Mouse (Mus musculus) right cerebral cortex, postnatal 10 days (tissue): ENCODE measurements around the gene Cdc34b.

ENCODE experiments used
- DNase-seq, 2 experiments: peaks; one replicate each; pipeline ENCODE4 v3.0.0; 2021; ENCODE audit warnings: low spot score in 2 of 2

Gene Cdc34b

DNA sequence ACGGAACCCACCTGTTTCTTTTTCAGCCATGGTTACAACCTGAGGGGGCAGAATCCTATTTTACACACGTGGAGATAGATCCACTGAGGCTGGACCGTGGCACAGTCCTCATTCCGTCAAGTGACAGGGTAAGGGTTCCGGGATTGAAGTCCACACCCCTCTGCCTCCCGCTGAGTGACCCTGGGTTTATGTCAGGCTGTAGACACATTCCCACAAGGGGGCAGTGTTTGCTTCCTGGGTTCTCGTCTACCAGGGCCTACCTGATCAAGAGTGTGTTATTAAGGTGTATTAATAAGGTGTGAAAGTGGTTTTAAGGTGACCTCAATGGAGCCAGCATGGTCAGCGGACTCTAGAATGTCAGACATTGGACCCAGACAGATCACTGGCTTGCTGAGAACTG, 8.8 kb upstream of the Cdc34b start:
- no peak for DNase-seq

GRCm38 (mm10) chr11:94735746-94736145, 5.8 kb upstream of the Cdc34b start:
- no peak for DNase-seq

DNA sequence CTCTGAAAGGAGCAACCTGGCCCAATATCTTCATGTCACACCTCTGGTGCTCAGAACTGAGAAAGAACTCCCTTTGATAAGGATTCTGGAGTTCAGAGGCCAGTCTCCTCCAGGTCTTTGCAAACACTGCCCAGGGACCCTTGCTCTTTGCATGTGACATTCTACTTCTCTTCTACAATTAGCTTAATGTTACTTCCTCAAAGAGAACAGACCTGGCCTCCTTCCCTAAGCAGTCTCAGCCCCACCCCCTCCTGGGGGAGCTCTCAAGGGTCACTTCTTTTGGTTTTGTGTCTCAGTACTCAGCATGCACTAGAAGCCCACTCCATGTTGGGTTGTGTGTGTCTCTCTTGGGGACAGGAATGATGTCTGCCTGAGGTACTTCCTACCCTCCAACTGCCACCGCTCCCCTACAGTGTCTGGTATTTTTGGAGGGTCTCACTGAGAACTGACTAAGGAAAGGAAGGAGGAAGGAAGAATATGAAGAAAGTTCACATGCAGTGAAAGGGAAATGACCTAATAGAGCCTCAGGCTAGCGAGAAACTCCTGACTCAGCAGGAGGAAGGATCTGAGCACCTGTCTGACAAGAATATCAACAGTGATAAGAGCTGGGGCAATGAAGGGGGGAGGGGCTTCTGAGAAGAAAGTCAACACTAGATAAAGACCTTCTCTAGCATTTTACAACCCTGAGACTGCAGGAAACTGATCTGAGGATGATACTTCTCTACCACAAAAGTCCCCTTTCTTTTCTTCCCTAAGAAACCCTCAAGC, 11.5 kb downstream of the Cdc34b start:
- DNase-seq = no peak

GRCm38 (mm10) chr11:94759916-94760315, 18.3 kb downstream of the Cdc34b start:
- DNase-seq = no peak

DNA sequence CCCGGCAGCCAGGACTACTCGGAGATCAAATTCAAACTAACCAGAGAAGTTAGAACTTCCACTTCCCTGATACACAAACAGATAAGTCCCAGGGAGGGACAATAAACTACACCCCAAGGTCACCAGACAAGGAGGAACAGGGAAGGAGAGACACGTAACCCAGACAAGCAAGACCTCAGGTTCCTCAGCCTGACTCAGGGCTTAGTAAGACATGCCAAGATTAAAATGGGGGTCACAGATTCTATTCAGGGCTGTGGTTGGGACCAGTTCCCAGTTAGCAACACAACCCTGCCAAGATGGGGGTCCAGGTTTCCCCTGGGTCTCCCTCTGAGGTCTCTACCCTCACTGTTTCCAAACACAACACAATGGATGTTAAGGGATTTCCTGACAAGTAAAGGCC, 18.8 kb downstream of the Cdc34b start:
- no peak for DNase-seq

DNA sequence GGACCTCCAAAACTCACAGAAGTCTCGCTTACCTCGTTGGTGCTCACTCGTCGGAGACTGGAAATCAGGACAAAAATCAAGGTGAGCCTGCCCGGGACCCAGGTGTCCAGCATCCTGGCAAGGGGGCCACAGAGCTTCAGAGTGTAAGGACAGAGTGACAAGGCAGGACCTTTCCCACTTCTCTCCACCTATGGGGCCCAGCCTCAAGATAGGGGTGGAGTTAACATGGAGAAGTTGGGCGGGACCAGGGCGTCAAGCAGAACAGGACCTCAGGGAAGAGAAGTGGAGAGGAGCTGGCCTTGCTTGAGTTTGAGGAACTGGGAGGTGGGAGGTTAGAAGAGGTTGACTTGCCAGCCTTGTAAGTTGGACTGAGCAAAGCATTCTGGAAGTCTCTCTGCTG, 19.2 kb downstream of the Cdc34b start:
- DNase-seq = no peak

DNA sequence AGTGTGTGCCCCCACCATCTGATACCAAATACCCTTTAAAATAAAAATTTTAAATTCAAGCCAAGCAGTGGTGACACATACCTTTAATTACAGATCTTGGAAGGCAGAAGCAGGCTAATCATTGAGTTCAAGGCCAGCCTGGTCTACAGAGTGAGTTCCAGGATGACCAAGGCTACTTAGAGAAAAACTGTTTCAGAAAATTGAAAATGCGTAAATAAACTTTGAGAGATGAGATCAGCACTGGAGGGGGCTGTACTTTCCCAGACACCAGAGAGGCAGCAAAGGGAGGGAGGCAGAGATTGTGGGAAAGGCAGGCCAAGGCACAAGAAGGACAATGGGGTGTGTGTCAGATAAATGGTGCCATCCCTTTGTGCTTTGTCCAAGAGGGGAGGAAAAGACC, 20.7 kb downstream of the Cdc34b start:
- no peak for DNase-seq

DNA sequence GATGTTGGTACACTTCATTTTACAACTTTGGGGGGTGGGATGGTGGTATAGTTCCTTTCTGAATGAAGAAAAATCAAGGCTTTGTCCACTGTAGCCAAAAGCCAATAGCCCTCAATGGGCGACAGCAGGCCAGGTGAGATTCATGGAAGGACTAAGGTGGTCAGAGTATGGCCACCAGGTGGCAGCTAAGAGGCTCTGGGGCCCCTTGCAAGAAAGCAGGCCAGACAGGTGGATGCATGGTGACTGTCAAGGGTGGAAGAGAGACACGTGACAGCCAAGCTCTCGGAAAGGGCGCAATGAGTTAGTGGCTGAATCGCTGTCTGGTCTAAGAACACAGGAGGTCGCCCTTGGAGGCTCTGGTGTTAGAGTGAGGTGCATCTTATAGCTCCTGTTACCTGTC, 21.2 kb downstream of the Cdc34b start:
- DNase-seq = no peak

DNA sequence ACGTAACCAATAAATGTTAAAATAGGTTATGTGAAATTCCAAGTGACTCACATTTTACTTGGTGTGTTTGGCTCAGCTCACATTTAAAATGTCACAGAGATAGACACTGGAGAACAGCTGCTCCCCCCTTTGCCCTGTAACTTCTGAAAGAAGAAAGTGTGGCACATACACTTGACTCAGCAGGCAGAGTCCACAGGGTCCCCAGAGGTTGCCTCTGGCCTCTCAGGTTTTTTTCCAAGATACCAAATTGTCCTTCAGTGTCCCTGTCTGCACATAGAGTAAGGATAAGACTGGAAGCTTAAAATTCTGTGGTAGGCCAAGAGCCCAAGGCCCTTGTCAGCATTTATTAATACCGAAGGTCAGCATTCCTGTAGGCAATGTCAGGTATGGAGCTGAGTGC, 25.7 kb downstream of the Cdc34b start:
- DNase-seq = no peak

- DNase-seq = no peak
These were observed 30.9 kb downstream of the Cdc34b start for GRCm38 (mm10) chr11:94772363-94773055.

DNA sequence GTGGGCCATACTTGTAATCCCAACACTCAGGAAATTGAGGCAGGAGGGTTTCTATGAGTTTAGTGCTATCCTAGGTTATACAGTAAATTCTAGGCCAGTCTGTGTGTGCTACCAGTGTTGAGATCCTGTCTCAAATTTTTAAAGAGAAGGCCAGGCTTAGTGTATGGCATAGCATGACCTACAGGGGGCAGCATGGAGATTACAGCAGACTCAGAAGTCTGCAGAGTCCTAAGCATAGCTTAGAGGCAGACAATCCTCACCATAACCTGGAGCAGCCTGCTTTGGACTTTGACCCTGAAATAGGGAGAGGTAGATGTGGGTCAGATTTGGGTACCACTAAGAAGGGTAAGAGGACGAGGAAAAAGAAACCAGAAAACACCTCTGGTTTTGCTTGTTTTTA, 32.3 kb downstream of the Cdc34b start:
- no peak for DNase-seq

GRCm38 (mm10) chr11:94774887-94775497, 33.4 kb downstream of the Cdc34b start:
- no peak for DNase-seq

DNA sequence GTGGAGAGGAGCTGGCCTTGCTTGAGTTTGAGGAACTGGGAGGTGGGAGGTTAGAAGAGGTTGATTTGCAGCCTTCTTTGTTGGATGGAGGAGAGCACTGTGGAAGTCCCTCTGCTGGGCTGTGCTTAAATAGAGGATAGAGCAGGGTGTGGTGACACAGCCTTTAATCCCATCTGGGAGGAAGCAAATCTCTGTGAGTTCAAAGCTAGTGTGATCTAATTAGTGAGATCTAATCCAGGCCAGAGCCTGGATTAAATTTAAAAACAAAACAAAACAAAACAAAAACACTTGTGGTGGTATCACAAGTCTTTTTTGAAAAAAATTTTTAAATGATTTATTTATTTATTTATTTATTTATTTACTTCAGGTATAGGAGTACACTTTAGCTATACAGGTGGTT, 41.0 kb downstream of the Cdc34b start, which contains the start of gene Tmem92:
Gene Tmem92, minus strand, starts transcription at position 101 of the 400 bp plus-strand sequence.
- DNase-seq = no peak

GRCm38 (mm10) chr11:94785247-94785646, 43.7 kb downstream of the Cdc34b start:
- peak; percentile 40 to 63 for DNase-seq

- no peak for DNase-seq
These were observed 50.1 kb downstream of the Cdc34b start for GRCm38 (mm10) chr11:94791700-94792099.
